Mouse (Mus musculus): ENCODE measurements around the gene Mpnd.

GRCm38 (mm10) chr17:56034040-56034725 lies 28.7 kb downstream of the Mpnd start:
- no peak for TF ChIP-seq CTCF (conservative IDR thresholded peaks at IDR 0.05 in 1 of 2, IDR thresholded peaks at IDR 0.05 in 1 of 2; ENCODE audit: low read depth in 2 of 2, low read length in 2 of 2)
- no peak for TF ChIP-seq EP300 (IDR thresholded peaks at IDR 0.05; ENCODE audit: low read length)
- no peak for TF ChIP-seq TCF12 (IDR thresholded peaks at IDR 0.05; ENCODE audit: low read depth, low read length)
- no peak for TF ChIP-seq UBTF (IDR thresholded peaks at IDR 0.05; ENCODE audit: low read depth, low read length)
- TF ChIP-seq ZC3H11A (IDR thresholded peaks at IDR 0.05; ENCODE audit: low read depth, low read length): no peak
- TF ChIP-seq SMC3 (IDR thresholded peaks at IDR 0.05; ENCODE audit: low read depth, low read length): no peak
- TF ChIP-seq ZMIZ1 (IDR thresholded peaks at IDR 0.05; ENCODE audit: low read depth, low read length): no peak
- no peak for TF ChIP-seq MXI1 (IDR thresholded peaks at IDR 0.05; ENCODE audit: low read depth, low read length)
- TF ChIP-seq RCOR1 (conservative IDR thresholded peaks at IDR 0.05; ENCODE audit: low read depth, low read length): no peak
